Mouse (Mus musculus) MEL (cell line): ENCODE measurements around the gene Galns. TPM values are rescaled to one million over a fixed set of nuclear protein-coding genes. Genes with fewer than 3 reads are reported as not detected.

Experiments
- DNase-seq: peaks from one replicate; pipeline ENCODE4 v3.0.0; 2011; ENCODE audit warnings: low read depth, low spot score
- H3K27ac ChIP-seq: 2 replicates; pipeline ENCODE4 v1.5.1; 2012; ENCODE audit warnings: low read depth, mild to moderate bottlenecking, control low read depth, low read length, moderate library complexity; ENCODE audit not compliant: control insufficient read depth
- H3K27me3 ChIP-seq, 2 experiments: fragments of 150-350 bp in 1 of 2; sonication (generic) in 1 of 2; 2 replicates each; pipeline ENCODE4 v1.6.1; 2012; ENCODE audit warnings: low read length in 2 of 2, mild to moderate bottlenecking in 2 of 2, improper control_type of control experiment in 1 of 2, moderate library complexity in 1 of 2; ENCODE audit not compliant: insufficient read depth in 2 of 2, control insufficient read depth in 1 of 2
- H3K36me3 ChIP-seq, 2 experiments: 2 replicates each; pipeline ENCODE4 v1.6.1; 2012 to 2014; ENCODE audit warnings: low read length in 2 of 2, improper control_type of control experiment in 1 of 2, inconsistent platforms in 1 of 2, mild to moderate bottlenecking in 1 of 2; ENCODE audit not compliant: insufficient read depth in 2 of 2, control insufficient read depth in 1 of 2
- H3K4me1 ChIP-seq, 2 experiments: fragments of 150-350 bp in 1 of 2; sonication (generic) in 1 of 2; 2 replicates each; pipeline ENCODE4 v1.6.1; 2012; ENCODE audit warnings: low read length in 2 of 2, improper control_type of control experiment in 1 of 2, mild to moderate bottlenecking in 1 of 2; ENCODE audit not compliant: insufficient read depth in 2 of 2, control insufficient read depth in 1 of 2
- H3K4me3 ChIP-seq, 2 experiments: fragments of 150-350 bp in 1 of 2; sonication (generic) in 1 of 2; 2 replicates each; pipeline ENCODE4 v1.5.1; 2012; ENCODE audit warnings: low read depth in 2 of 2, low read length in 2 of 2, mild to moderate bottlenecking in 2 of 2, moderate library complexity in 2 of 2, control low read depth in 1 of 2, improper control_type of control experiment in 1 of 2; ENCODE audit not compliant: control insufficient read depth in 1 of 2, insufficient read depth in 1 of 2
- H3K79me2 ChIP-seq: 2 replicates; pipeline ENCODE4 v1.6.1; 2012; ENCODE audit warnings: mild to moderate bottlenecking, low read length, moderate library complexity; ENCODE audit not compliant: control insufficient read depth, poor library complexity, insufficient read depth
- H3K9ac ChIP-seq: 2 replicates; pipeline ENCODE4 v1.6.1; 2012; ENCODE audit warnings: low read depth, mild to moderate bottlenecking, control low read depth, low read length, moderate library complexity; ENCODE audit not compliant: control insufficient read depth, poor library complexity, severe bottlenecking
- H3K9me3 ChIP-seq: fragments of 150-350 bp; sonication (generic); replicated peaks from 2 replicates; pipeline ENCODE4 v1.6.1; 2012; ENCODE audit warnings: mild to moderate bottlenecking, low read length, improper control_type of control experiment, moderate library complexity; ENCODE audit not compliant: insufficient read depth
- BHLHE40 ChIP-seq: IDR thresholded peaks from 2 replicates; pipeline ENCODE4 v1.6.1; 2012; ENCODE audit warnings: low read depth, mild to moderate bottlenecking, inconsistent platforms, low read length, improper control_type of control experiment, borderline replicate concordance
- CHD1 ChIP-seq: IDR thresholded peaks from 2 replicates; pipeline ENCODE4 v1.6.1; 2012; ENCODE audit warnings: low read depth, mild to moderate bottlenecking, inconsistent platforms, low read length, improper control_type of control experiment
- CHD2 ChIP-seq: IDR thresholded peaks from 2 replicates; pipeline ENCODE4 v1.6.1; 2011; ENCODE audit warnings: low read length, improper control_type of control experiment
- ELF1 ChIP-seq: IDR thresholded peaks from 2 replicates; pipeline ENCODE4 v1.6.1; 2014; ENCODE audit warnings: low read depth, mild to moderate bottlenecking, inconsistent platforms, low read length, improper control_type of control experiment, moderate library complexity
- EP300 ChIP-seq, 2 experiments: IDR thresholded peaks; 2 replicates each; pipeline ENCODE4 v1.6.1; 2011; ENCODE audit warnings: improper control_type of control experiment in 2 of 2, low read length in 2 of 2, low read depth in 1 of 2, mild to moderate bottlenecking in 1 of 2
- ETS1 ChIP-seq: IDR thresholded peaks from 2 replicates; pipeline ENCODE4 v1.6.1; 2012; ENCODE audit warnings: low read depth, mild to moderate bottlenecking, inconsistent platforms, low read length, improper control_type of control experiment, moderate library complexity
- GABPA ChIP-seq: IDR thresholded peaks from 2 replicates; pipeline ENCODE4 v1.6.1; 2012; ENCODE audit warnings: low read depth, mild to moderate bottlenecking, inconsistent platforms, low read length, improper control_type of control experiment, moderate library complexity
- GATA1 ChIP-seq: IDR thresholded peaks from 2 replicates; pipeline ENCODE4 v1.6.1; 2011; ENCODE audit warnings: low read depth, low read length, improper control_type of control experiment
- HCFC1 ChIP-seq: IDR thresholded peaks from 2 replicates; pipeline ENCODE4 v1.6.1; 2012; ENCODE audit warnings: low read depth, mild to moderate bottlenecking, inconsistent platforms, low read length, improper control_type of control experiment, moderate library complexity
- MAFK ChIP-seq: IDR thresholded peaks from 2 replicates; pipeline ENCODE4 v1.6.1; 2011; ENCODE audit warnings: low read depth, mild to moderate bottlenecking, low read length, improper control_type of control experiment, borderline replicate concordance
- MAX ChIP-seq: IDR thresholded peaks from 2 replicates; pipeline ENCODE4 v1.6.1; 2011; ENCODE audit warnings: low read length, improper control_type of control experiment
- MAZ ChIP-seq: IDR thresholded peaks from 2 replicates; pipeline ENCODE4 v1.6.1; 2012; ENCODE audit warnings: low read depth, mild to moderate bottlenecking, inconsistent platforms, low read length, improper control_type of control experiment
- MEF2A ChIP-seq: IDR thresholded peaks from 2 replicates; pipeline ENCODE4 v1.6.1; 2014; ENCODE audit warnings: low read depth, mild to moderate bottlenecking, inconsistent platforms, low read length, improper control_type of control experiment; ENCODE audit not compliant: poor library complexity, insufficient replicate concordance, severe bottlenecking; ENCODE audit errors: extremely low read depth
- MXI1 ChIP-seq: IDR thresholded peaks from 2 replicates; pipeline ENCODE4 v1.6.1; 2011; ENCODE audit warnings: mild to moderate bottlenecking, low read depth, low read length, improper control_type of control experiment
- MYB ChIP-seq: IDR thresholded peaks from 2 replicates; pipeline ENCODE4 v1.6.1; 2011; ENCODE audit warnings: mild to moderate bottlenecking, low read depth, low read length, improper control_type of control experiment
- MYC ChIP-seq: IDR thresholded peaks from 2 replicates; pipeline ENCODE4 v1.6.1; 2011; ENCODE audit warnings: low read depth, mild to moderate bottlenecking, low read length, improper control_type of control experiment, moderate library complexity
- NELFE ChIP-seq: IDR thresholded peaks from 2 replicates; pipeline ENCODE4 v1.6.1; 2011; ENCODE audit warnings: low read depth, low read length, improper control_type of control experiment
- NRF1 ChIP-seq: IDR thresholded peaks from 2 replicates; pipeline ENCODE4 v1.6.1; 2014; ENCODE audit warnings: low read depth, mild to moderate bottlenecking, inconsistent platforms, low read length, improper control_type of control experiment, moderate library complexity; ENCODE audit not compliant: poor library complexity, insufficient read depth, severe bottlenecking
- POLR2A ChIP-seq, 2 experiments: IDR thresholded peaks; 2 replicates each; pipeline ENCODE4 v1.6.1; 2011 to 2012; ENCODE audit warnings: low read length in 2 of 2, mild to moderate bottlenecking in 2 of 2, control low read depth in 1 of 2, improper control_type of control experiment in 1 of 2, low read depth in 1 of 2, moderate library complexity in 1 of 2; ENCODE audit not compliant: control insufficient read depth in 1 of 2, insufficient read depth in 1 of 2, poor library complexity in 1 of 2
- RAD21 ChIP-seq: IDR thresholded peaks from 2 replicates; pipeline ENCODE4 v1.6.1; 2011; ENCODE audit warnings: mild to moderate bottlenecking, low read depth, low read length, improper control_type of control experiment
- RCOR1 ChIP-seq: IDR thresholded peaks from 2 replicates; pipeline ENCODE4 v1.6.1; 2012; ENCODE audit warnings: low read depth, mild to moderate bottlenecking, inconsistent platforms, low read length, improper control_type of control experiment
- SMC3 ChIP-seq: IDR thresholded peaks from 2 replicates; pipeline ENCODE4 v1.6.1; 2011; ENCODE audit warnings: low read depth, low read length, improper control_type of control experiment
- TAL1 ChIP-seq: IDR thresholded peaks from 2 replicates; pipeline ENCODE4 v1.6.1; 2012; ENCODE audit warnings: mild to moderate bottlenecking, inconsistent platforms, low read length, moderate library complexity, mixed read lengths
- UBTF ChIP-seq: IDR thresholded peaks from 2 replicates; pipeline ENCODE4 v1.6.1; 2012; ENCODE audit warnings: low read depth, mild to moderate bottlenecking, inconsistent platforms, low read length, improper control_type of control experiment, moderate library complexity, borderline replicate concordance; ENCODE audit not compliant: insufficient read depth
- USF1 ChIP-seq: IDR thresholded peaks from 2 replicates; pipeline ENCODE4 v1.6.1; 2014; ENCODE audit warnings: low read depth, mild to moderate bottlenecking, inconsistent platforms, low read length, improper control_type of control experiment, moderate library complexity
- ZC3H11A ChIP-seq: IDR thresholded peaks from 2 replicates; pipeline ENCODE4 v1.6.1; 2012; ENCODE audit warnings: low read depth, mild to moderate bottlenecking, inconsistent platforms, low read length, improper control_type of control experiment
- ZKSCAN1 ChIP-seq: IDR thresholded peaks from 2 replicates; pipeline ENCODE4 v1.6.1; 2012; ENCODE audit warnings: low read depth, mild to moderate bottlenecking, inconsistent platforms, low read length, improper control_type of control experiment, moderate library complexity
- polyA plus RNA-seq, 2 experiments: library from polyadenylated mRNA; stranded (reverse) in 1 of 2; unstranded in 1 of 2; fragments of >175 nt in 1 of 2; fragments of >200 nt in 1 of 2; gene quantifications; 2 replicates each; pipeline versions ENCODE4 v1.2.1 to v1.2.4; 2012; ENCODE audit warnings: low replicate concordance in 2 of 2, low read depth in 1 of 2; ENCODE audit not compliant: insufficient read length in 2 of 2, insufficient read depth in 1 of 2, missing spikeins in 1 of 2
- total RNA-seq: library from RNA; depleted of rRNA; stranded (reverse); fragments of 300-350 nt; gene quantifications from 2 replicates; pipeline ENCODE4 v1.2.3, GENCODE M21; 2012

The Galns gene
- total and polyA plus RNA-seq, 3 experiments = 1.7 to 3.0 TPM; not detected in 1

DNA sequence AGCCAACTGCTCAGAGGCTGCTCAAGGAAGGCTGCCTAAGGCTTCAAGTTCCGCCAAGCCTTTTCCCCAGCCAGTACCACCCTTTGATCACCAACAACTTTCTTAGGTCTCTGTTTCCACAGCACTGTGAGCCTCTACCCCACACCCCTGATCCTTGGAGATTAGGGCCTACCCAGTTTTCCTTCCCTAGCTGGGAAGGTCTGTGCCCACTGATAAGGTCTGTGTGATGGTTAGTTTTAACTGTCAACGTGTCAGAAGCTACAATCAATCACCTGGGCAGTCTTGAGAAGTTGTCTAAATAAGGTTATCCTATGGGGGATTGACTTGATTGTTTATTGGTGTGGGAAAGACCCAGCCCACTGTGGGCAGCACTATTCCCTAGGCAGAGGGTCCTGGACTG lies 73.5 kb downstream of the Galns start (continued):
- TF ChIP-seq HCFC1 = no peak
- TF ChIP-seq MAZ = peak; percentile 27; the same call in 1 of the 2 replicates
- no peak; the same call in 1 of the 2 replicates for TF ChIP-seq ZC3H11A
- TF ChIP-seq CHD1 = no peak
- TF ChIP-seq ETS1 = peak; percentile 85
- TF ChIP-seq RAD21 = no peak
- no peak for TF ChIP-seq NELFE
- no peak for TF ChIP-seq ZKSCAN1
- peak; percentile 37; the same call in 1 of the 2 replicates for TF ChIP-seq ELF1
- no peak for TF ChIP-seq MAFK
- TF ChIP-seq BHLHE40 = no peak
- TF ChIP-seq SMC3 = no peak
- no peak for TF ChIP-seq GABPA

DNA sequence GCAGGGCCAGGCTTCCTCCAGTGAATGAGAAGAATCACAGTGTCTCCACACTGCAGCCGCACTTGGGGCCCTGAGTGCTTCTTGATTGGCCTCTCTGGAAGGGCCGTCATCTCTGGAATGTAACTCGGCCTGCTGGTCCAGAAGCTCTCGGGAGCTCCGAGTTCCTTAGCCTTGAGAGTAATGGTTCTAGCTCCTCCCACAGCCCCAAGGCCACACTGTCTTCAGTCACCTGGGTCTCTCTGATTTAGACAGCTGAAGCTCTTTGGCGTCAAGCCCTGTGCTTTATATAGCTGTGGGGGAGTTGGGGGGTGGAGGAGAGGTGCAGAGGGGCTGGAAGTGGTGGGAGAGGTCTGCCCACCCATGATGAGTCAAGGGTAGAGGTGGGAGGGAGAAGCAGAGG lies 74.2 kb downstream of the Galns start:
- TF ChIP-seq UBTF (no peak), POLR2A (IDR thresholded peaks at IDR 0.05; ENCODE audit: control insufficient read depth in 1 of 2, insufficient read depth in 1 of 2, low read depth in 1 of 2, low read length in 2 of 2, poor library complexity in 1 of 2) (0 out of 4 replicates have a peak, but pooled peaks of 1 of the 2 experiments have one; percentile 2)
- TF ChIP-seq, all 39 proteins: peak for 1
- peak overlapping the region; percentile 81 for H3K27ac ChIP-seq

DNA sequence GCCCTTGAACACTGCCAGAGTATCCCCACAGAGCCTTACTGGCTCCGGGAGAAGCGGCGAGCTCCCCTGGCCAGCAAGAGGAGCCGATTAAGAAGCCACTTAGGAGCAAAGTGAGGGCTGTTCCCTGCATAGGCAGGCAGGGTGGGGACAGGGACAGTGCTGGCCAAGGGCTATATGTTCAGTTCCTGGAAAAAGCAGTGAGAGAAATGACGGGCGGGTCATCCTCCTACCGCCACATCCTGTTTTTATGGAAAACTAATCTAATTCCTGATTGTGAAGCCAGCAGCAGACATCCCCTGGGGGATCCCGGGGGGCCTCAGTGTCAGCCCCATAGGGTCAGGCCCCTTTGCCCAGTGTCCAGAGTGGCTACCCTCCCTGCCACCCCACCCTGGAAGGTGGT lies 80.0 kb downstream of the Galns start:
- H3K79me2 ChIP-seq = peaks cover 48% of the 10 kb centered on the region
- H3K27me3 ChIP-seq = no peaks in the 10 kb centered on the region
- no peaks in the 10 kb centered on the region for H3K9me3 ChIP-seq
- H3K9ac ChIP-seq = no peak overlapping the region
- no peak overlapping the region for H3K27ac ChIP-seq
- peaks cover 0 to 5% of the 10 kb centered on the region in 2 experiments; a peak in 2 of 4 replicates for H3K36me3 ChIP-seq
- no peak for TF ChIP-seq CHD2
- no peak for TF ChIP-seq MAZ
- no peak for TF ChIP-seq POLR2A (IDR thresholded peaks at IDR 0.05; ENCODE audit: control insufficient read depth in 1 of 2, insufficient read depth in 1 of 2, low read depth in 1 of 2, low read length in 2 of 2, poor library complexity in 1 of 2)
- TF ChIP-seq ZC3H11A = no peak
- no peak for TF ChIP-seq ZKSCAN1
- no peak for TF ChIP-seq MYC
- TF ChIP-seq CHD1 = no peak
- TF ChIP-seq MYB = no peak
- TF ChIP-seq MEF2A = no peak
- TF ChIP-seq RCOR1 = no peak
- TF ChIP-seq UBTF = no peak
- TF ChIP-seq HCFC1 = no peak
- no peak for TF ChIP-seq ELF1
- no peak for TF ChIP-seq MXI1
- no peak for TF ChIP-seq MAX
- no peak for TF ChIP-seq USF1
- TF ChIP-seq EP300 (IDR thresholded peaks at IDR 0.05; ENCODE audit: low read depth in 1 of 2, low read length in 2 of 2) = no peak
- no peak for TF ChIP-seq TAL1
- no peak for TF ChIP-seq GATA1
- no peak for TF ChIP-seq NRF1
- H3K4me3 ChIP-seq = no peak overlapping the region
- DNase-seq = no peak
- H3K4me1 ChIP-seq = no peaks in the 10 kb centered on the region

More for the DNA sequence above, 74.2 kb downstream of the Galns start:
- H3K4me1 ChIP-seq = peaks cover 13 to 28% of the 10 kb centered on the region in 2 experiments
- H3K27me3 ChIP-seq = no peaks in the 10 kb centered on the region
- peaks cover 52% of the 10 kb centered on the region for H3K79me2 ChIP-seq
- peaks cover 4 to 25% of the 10 kb centered on the region in 2 experiments; a peak in 3 of 4 replicates for H3K36me3 ChIP-seq
- DNase-seq = no peak
- H3K4me3 ChIP-seq = no peak overlapping the region
- H3K9me3 ChIP-seq = no peaks in the 10 kb centered on the region
- H3K9ac ChIP-seq = no peak overlapping the region; the same call in 1 of the 2 replicates
